Mouse (Mus musculus): ENCODE measurements around the gene Mga. TPM values are rescaled to one million over a fixed set of nuclear protein-coding genes. Genes with fewer than 3 reads are reported as not detected.

The Mga gene
- 6.1 TPM in 2 replicates for polyA plus RNA-seq (2015; fragmentation: Nextera tagmentation; extraction: Ambion mirVana)

DNA sequence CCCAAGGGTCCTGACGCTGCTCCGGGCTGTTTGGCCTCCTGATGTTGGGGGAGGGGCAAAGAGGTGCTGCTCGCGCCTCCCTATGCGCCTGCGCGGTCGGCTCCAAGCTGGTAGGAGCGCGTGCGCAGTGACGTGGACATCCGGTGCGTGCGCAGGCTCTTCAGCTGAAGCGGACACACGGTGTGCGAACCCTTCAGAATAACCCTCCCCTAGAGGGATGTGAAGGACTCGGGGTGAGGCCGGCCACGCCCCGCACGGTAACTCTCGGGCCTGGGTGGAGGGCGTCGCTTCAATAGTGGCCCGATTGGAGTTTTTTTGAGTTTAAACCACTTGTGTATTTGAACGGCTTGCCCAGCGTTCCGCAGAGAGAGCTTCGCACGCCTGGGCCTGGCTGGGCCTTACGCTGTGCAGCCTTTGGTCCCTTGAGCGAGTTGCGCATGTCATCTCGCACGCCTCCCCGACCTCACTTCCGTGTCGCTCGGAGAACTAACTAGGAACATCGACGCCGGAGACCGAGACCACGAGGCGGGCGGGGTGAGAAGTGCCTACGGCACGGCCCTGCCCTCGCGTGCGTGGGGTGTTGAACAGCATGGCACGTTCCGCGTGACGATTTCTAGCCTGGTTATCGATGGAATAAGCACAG is at the start of gene Mga:
TSS of gene Mga (plus strand) at position 139 of the 643 bp plus-strand sequence.
- peak; percentile 95 for ATAC-seq (ENCODE audit: low read depth)
- Histone ChIP-seq H3K9me3 (replicated peaks; ENCODE audit: control insufficient read depth, low read length) (no peaks in the 10 kb centered on the region), H3K4me3 (ENCODE audit: low read depth, low read length) (peak within 1 kb of the TSS; percentile 66), H3K4me1 (ENCODE audit: control insufficient read depth, low read depth, low read length) (peaks cover 14% of the 10 kb centered on the region), H3K9ac (ENCODE audit: low read depth, low read length) (peak within 1 kb of the TSS; percentile 64), H3K27me3 (ENCODE audit: control insufficient read depth, insufficient read depth, low read depth, low read length) (no peaks in the 10 kb centered on the region), H3K27ac (ENCODE audit: low read length) (peak within 1 kb of the TSS; percentile 94), H3K4me2 (ENCODE audit: low read depth, low read length) (peak within 1 kb of the TSS; percentile 99), H3K36me3 (ENCODE audit: control insufficient read depth, insufficient read depth) (no peaks in the 10 kb centered on the region)
- WGBS (ENCODE audit: insufficient replicate concordance), result under 1% methylated on average over 58 of the region's 58 CpGs

GRCm38 (mm10) chr2:119853811-119854210 is 43.2 kb upstream of the Mga start:
- H3K27me3 ChIP-seq (ENCODE audit: control insufficient read depth, insufficient read depth, low read depth, low read length), result no peaks in the 10 kb centered on the region
- no peak overlapping the region for H3K4me3 ChIP-seq (ENCODE audit: low read depth, low read length)
- no peak for ATAC-seq (ENCODE audit: low read depth)
- H3K9me3 ChIP-seq (replicated peaks; ENCODE audit: control insufficient read depth, low read length), result no peaks in the 10 kb centered on the region
- H3K4me1 ChIP-seq (ENCODE audit: control insufficient read depth, low read depth, low read length), result no peaks in the 10 kb centered on the region
- H3K27ac ChIP-seq (ENCODE audit: low read length), result no peak overlapping the region
- H3K4me2 ChIP-seq (ENCODE audit: low read depth, low read length), result no peak overlapping the region
- no peak overlapping the region for H3K9ac ChIP-seq (ENCODE audit: low read depth, low read length)
- H3K36me3 ChIP-seq (ENCODE audit: control insufficient read depth, insufficient read depth), result no peaks in the 10 kb centered on the region
- 64% methylated on average over 4 of the region's 4 CpGs for WGBS (ENCODE audit: insufficient replicate concordance)

GRCm38 (mm10) chr2:119855310-119855850 is 41.6 kb upstream of the Mga start:
- Histone ChIP-seq H3K36me3 (ENCODE audit: control insufficient read depth, insufficient read depth) (no peaks in the 10 kb centered on the region), H3K9ac (ENCODE audit: low read depth, low read length) (no peak overlapping the region), H3K4me3 (ENCODE audit: low read depth, low read length) (no peak overlapping the region), H3K27me3 (ENCODE audit: control insufficient read depth, insufficient read depth, low read depth, low read length) (no peaks in the 10 kb centered on the region), H3K27ac (ENCODE audit: low read length) (no peak overlapping the region), H3K4me1 (ENCODE audit: control insufficient read depth, low read depth, low read length) (no peaks in the 10 kb centered on the region), H3K4me2 (ENCODE audit: low read depth, low read length) (no peak overlapping the region), H3K9me3 (replicated peaks; ENCODE audit: control insufficient read depth, low read length) (no peaks in the 10 kb centered on the region)
- ATAC-seq (ENCODE audit: low read depth), result no peak
- WGBS (ENCODE audit: insufficient replicate concordance), result 44% methylated on average over 6 of the region's 6 CpGs

- Histone ChIP-seq H3K9me3 (replicated peaks; ENCODE audit: control insufficient read depth, low read length) (no peaks in the 10 kb centered on the region), H3K4me3 (ENCODE audit: low read depth, low read length) (no peak overlapping the region), H3K4me1 (ENCODE audit: control insufficient read depth, low read depth, low read length) (no peaks in the 10 kb centered on the region), H3K27ac (ENCODE audit: low read length) (no peak overlapping the region), H3K27me3 (ENCODE audit: control insufficient read depth, insufficient read depth, low read depth, low read length) (no peaks in the 10 kb centered on the region), H3K9ac (ENCODE audit: low read depth, low read length) (no peak overlapping the region), H3K4me2 (ENCODE audit: low read depth, low read length) (no peak overlapping the region), H3K36me3 (ENCODE audit: control insufficient read depth, insufficient read depth) (no peaks in the 10 kb centered on the region)
- no peak for ATAC-seq (ENCODE audit: low read depth)
- 51% methylated on average over 2 of the region's 2 CpGs for WGBS (ENCODE audit: insufficient replicate concordance)
Measured at GRCm38 (mm10) chr2:119857341-119857740, 39.7 kb upstream of the Mga start.

- Histone ChIP-seq H3K27ac (ENCODE audit: low read length) (no peak overlapping the region), H3K4me3 (ENCODE audit: low read depth, low read length) (no peak overlapping the region), H3K4me1 (ENCODE audit: control insufficient read depth, low read depth, low read length) (no peaks in the 10 kb centered on the region), H3K9me3 (replicated peaks; ENCODE audit: control insufficient read depth, low read length) (no peaks in the 10 kb centered on the region), H3K36me3 (ENCODE audit: control insufficient read depth, insufficient read depth) (no peaks in the 10 kb centered on the region), H3K4me2 (ENCODE audit: low read depth, low read length) (no peak overlapping the region), H3K27me3 (ENCODE audit: control insufficient read depth, insufficient read depth, low read depth, low read length) (no peaks in the 10 kb centered on the region), H3K9ac (ENCODE audit: low read depth, low read length) (no peak overlapping the region)
- 42% methylated on average over 4 of the region's 4 CpGs for WGBS (ENCODE audit: insufficient replicate concordance)
- no peak for ATAC-seq (ENCODE audit: low read depth)
Measured at GRCm38 (mm10) chr2:119864484-119864883, 32.5 kb upstream of the Mga start.

GRCm38 (mm10) chr2:119872371-119873104 is 24.5 kb upstream of the Mga start:
- H3K9ac ChIP-seq (ENCODE audit: low read depth, low read length), result peak overlapping the region; percentile 57
- no peak overlapping the region for H3K27ac ChIP-seq (ENCODE audit: low read length)
- H3K4me2 ChIP-seq (ENCODE audit: low read depth, low read length), result peak overlapping the region; percentile 93
- under 1% methylated on average over 73 of the region's 73 CpGs for WGBS (ENCODE audit: insufficient replicate concordance)
- peaks cover 12% of the 10 kb centered on the region for H3K27me3 ChIP-seq (ENCODE audit: control insufficient read depth, insufficient read depth, low read depth, low read length)
- H3K4me1 ChIP-seq (ENCODE audit: control insufficient read depth, low read depth, low read length), result peaks cover 13% of the 10 kb centered on the region
- no peaks in the 10 kb centered on the region for H3K36me3 ChIP-seq (ENCODE audit: control insufficient read depth, insufficient read depth)
- H3K4me3 ChIP-seq (ENCODE audit: low read depth, low read length), result peak overlapping the region; percentile 66
- ATAC-seq (ENCODE audit: low read depth), result peak; percentile 77
- H3K9me3 ChIP-seq (replicated peaks; ENCODE audit: control insufficient read depth, low read length), result no peaks in the 10 kb centered on the region

DNA sequence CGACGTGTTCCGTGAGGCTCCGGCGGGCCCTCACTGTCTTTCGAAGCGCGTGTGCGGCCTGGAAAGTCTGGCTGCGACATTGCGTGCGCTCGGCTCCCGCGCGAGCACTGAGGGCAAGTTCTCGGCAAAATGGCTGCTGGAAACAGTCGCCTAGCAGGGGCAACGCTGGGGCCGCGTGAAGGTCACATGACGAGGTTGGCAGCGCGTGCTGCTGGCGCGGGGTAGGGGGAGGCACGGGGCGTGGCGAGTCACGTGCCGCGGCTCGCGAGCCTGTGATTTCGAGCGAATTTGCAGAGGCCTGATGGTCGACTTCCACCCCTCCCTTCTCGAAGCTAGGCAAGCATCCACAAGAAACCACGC is 23.9 kb upstream of the Mga start:
- Histone ChIP-seq H3K4me1 (ENCODE audit: control insufficient read depth, low read depth, low read length) (peaks cover 13% of the 10 kb centered on the region), H3K9ac (ENCODE audit: low read depth, low read length) (peak overlapping the region; percentile 57), H3K9me3 (replicated peaks; ENCODE audit: control insufficient read depth, low read length) (no peaks in the 10 kb centered on the region), H3K36me3 (ENCODE audit: control insufficient read depth, insufficient read depth) (no peaks in the 10 kb centered on the region), H3K27me3 (ENCODE audit: control insufficient read depth, insufficient read depth, low read depth, low read length) (peaks cover 12% of the 10 kb centered on the region), H3K27ac (ENCODE audit: low read length) (no peak overlapping the region), H3K4me2 (ENCODE audit: low read depth, low read length) (peak overlapping the region; percentile 93), H3K4me3 (ENCODE audit: low read depth, low read length) (peak overlapping the region; percentile 66)
- ATAC-seq (ENCODE audit: low read depth), result peak; percentile 64
- under 1% methylated on average over 39 of the region's 39 CpGs for WGBS (ENCODE audit: insufficient replicate concordance)

DNA sequence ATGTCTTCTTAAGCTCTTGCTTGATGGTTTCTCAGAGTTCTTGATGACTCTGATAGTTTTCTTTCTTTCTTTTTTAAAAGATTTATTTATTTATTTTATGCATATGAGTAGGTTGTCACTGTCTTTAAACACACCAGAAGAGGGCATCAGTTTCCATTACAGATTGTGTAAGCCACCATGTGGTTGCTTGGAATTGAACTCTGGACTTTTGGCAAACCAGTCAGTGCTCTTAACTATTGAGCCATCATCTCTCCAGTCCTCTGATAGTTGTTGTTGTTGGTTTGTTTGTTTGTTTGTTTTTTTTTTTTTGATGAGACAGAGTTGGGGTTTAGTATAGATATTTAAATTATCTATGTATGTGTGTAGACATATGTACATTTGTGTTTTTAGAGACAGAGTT is 21.0 kb upstream of the Mga start:
- Histone ChIP-seq H3K9ac (ENCODE audit: low read depth, low read length) (no peak overlapping the region), H3K4me3 (ENCODE audit: low read depth, low read length) (no peak overlapping the region), H3K4me1 (ENCODE audit: control insufficient read depth, low read depth, low read length) (peaks cover 13% of the 10 kb centered on the region), H3K4me2 (ENCODE audit: low read depth, low read length) (no peak overlapping the region), H3K36me3 (ENCODE audit: control insufficient read depth, insufficient read depth) (no peaks in the 10 kb centered on the region), H3K9me3 (replicated peaks; ENCODE audit: control insufficient read depth, low read length) (no peaks in the 10 kb centered on the region), H3K27ac (ENCODE audit: low read length) (no peak overlapping the region), H3K27me3 (ENCODE audit: control insufficient read depth, insufficient read depth, low read depth, low read length) (peaks cover 12% of the 10 kb centered on the region)
- ATAC-seq (ENCODE audit: low read depth), result no peak

- H3K27me3 ChIP-seq (ENCODE audit: control insufficient read depth, insufficient read depth, low read depth, low read length), result no peaks in the 10 kb centered on the region
- no peaks in the 10 kb centered on the region for H3K9me3 ChIP-seq (replicated peaks; ENCODE audit: control insufficient read depth, low read length)
- H3K4me2 ChIP-seq (ENCODE audit: low read depth, low read length), result no peak overlapping the region
- 78% methylated on average over 3 of the region's 3 CpGs for WGBS (ENCODE audit: insufficient replicate concordance)
- no peak overlapping the region for H3K4me3 ChIP-seq (ENCODE audit: low read depth, low read length)
- no peak overlapping the region for H3K27ac ChIP-seq (ENCODE audit: low read length)
- H3K36me3 ChIP-seq (ENCODE audit: control insufficient read depth, insufficient read depth), result no peaks in the 10 kb centered on the region
- H3K9ac ChIP-seq (ENCODE audit: low read depth, low read length), result no peak overlapping the region
- H3K4me1 ChIP-seq (ENCODE audit: control insufficient read depth, low read depth, low read length), result no peaks in the 10 kb centered on the region
- ATAC-seq (ENCODE audit: low read depth), result no peak
Measured at GRCm38 (mm10) chr2:119887201-119887600, 9.8 kb upstream of the Mga start.
